Mouse (Mus musculus) lung, adult 2 months (tissue): Measurements from ENCODE around the gene Cldn9.

ENCODE experiments used
- CTCF ChIP-seq: fragments of 200-500 bp; IDR thresholded peaks from 2 replicates; pipeline ENCODE4 v1.5.1; 2011; ENCODE audit warnings: mild to moderate bottlenecking, low read length, control low read depth; ENCODE audit not compliant: insufficient read depth
- POLR2A ChIP-seq: fragments of 200-500 bp; IDR thresholded peaks from 2 replicates; pipeline ENCODE4 v1.6.1; 2011; ENCODE audit warnings: low read depth, mild to moderate bottlenecking, control low read depth, low read length, borderline replicate concordance; ENCODE audit errors: extremely low read depth

DNA sequence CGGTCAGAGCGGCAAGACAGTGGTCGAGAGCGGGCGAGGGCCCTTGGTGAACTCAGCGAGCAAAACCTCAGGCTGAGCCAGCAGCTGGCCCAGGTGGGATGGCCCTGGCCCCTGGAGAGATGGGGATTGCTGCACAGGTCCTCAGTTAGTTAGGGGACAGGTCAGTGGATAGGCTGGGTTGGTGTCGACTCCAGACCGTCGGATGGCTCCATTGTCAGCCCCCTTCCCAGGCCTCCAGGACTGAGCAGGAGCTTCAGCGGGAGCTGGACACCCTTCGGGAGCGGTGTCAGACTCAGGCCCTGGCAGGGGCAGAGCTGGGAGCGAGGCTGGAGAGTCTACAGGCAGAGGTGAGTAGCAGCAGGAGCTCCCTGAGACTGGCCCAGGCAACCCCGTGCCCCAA is 18.3 kb downstream of the Cldn9 start:
- TF ChIP-seq CTCF (no peak), POLR2A (no peak)
